Comparison of ENCODE assay signal across 13 mouse cellular contexts in genomic region chr6:98514376-98514775, GRCm38 (mm10).
DNase-seq lines count a peak whose midpoint lies in the region; ATAC-seq and TF ChIP-seq lines count a peak whose summit lies in the region.
"Had no signal": no experiment of that assay in that cellular context is flagged by ENCODE, and none has a peak within 500 bp of the region (broad histone marks: within the 10 kb centered on the region; RNA-seq: fewer than 3 reads in every experiment).

No protein-coding gene starts in this region.

- no peaks in the 10 kb centered on the region for H3K36me3 ChIP-seq in lung, postnatal 0 days (ENCODE audit: insufficient read depth, low read length)
- no peaks in the 10 kb centered on the region for H3K36me3 ChIP-seq in midbrain, embryonic 16.5 days (ENCODE audit: control insufficient read depth, insufficient read depth, low read length)
- H3K36me3 ChIP-seq: embryonic facial prominence, embryonic 12.5 days; forebrain, embryonic 10.5 days had no signal

- H3K9ac ChIP-seq in lung, postnatal 0 days (replicated peaks; ENCODE audit: low read depth): no peak overlapping the region
- H3K9ac ChIP-seq in midbrain, embryonic 16.5 days (ENCODE audit: low read depth, low read length): no peak overlapping the region
- H3K9ac ChIP-seq: embryonic facial prominence, embryonic 12.5 days had no signal

- no peak overlapping the region for H3K27ac ChIP-seq in lung, postnatal 0 days (ENCODE audit: low read length)
- H3K27ac ChIP-seq in midbrain, embryonic 16.5 days (ENCODE audit: low read length): no peak overlapping the region
- H3K27ac ChIP-seq: embryonic facial prominence, embryonic 12.5 days; forebrain, embryonic 10.5 days; kidney, postnatal 0 days had no signal

- no peaks in the 10 kb centered on the region for H3K27me3 ChIP-seq in lung, postnatal 0 days (replicated peaks; ENCODE audit: insufficient read depth, low read length)
- H3K27me3 ChIP-seq in midbrain, embryonic 16.5 days (ENCODE audit: control insufficient read depth, insufficient read depth, low read depth, low read length): no peaks in the 10 kb centered on the region
- H3K27me3 ChIP-seq: CH12.LX; embryonic facial prominence, embryonic 12.5 days had no signal

- H3K9me3 ChIP-seq in lung, postnatal 0 days (ENCODE audit: low read length): no peaks in the 10 kb centered on the region
- H3K9me3 ChIP-seq in midbrain, embryonic 16.5 days (replicated peaks; ENCODE audit: control insufficient read depth, low read length, poor library complexity, severe bottlenecking): no peaks in the 10 kb centered on the region
- H3K9me3 ChIP-seq: embryonic facial prominence, embryonic 12.5 days; forebrain, embryonic 10.5 days had no signal

- no peak for TF ChIP-seq EP300 in lung, postnatal 0 days (IDR thresholded peaks at IDR 0.05)

- ATAC-seq in lung, postnatal 0 days: peak; percentile 26; the same call in 1 of the 2 replicates
- ATAC-seq in midbrain, embryonic 16.5 days: no peak

- no peaks in the 10 kb centered on the region for H3K4me1 ChIP-seq in lung, postnatal 0 days (ENCODE audit: insufficient read depth, low read depth, low read length)
- H3K4me1 ChIP-seq in midbrain, embryonic 16.5 days (ENCODE audit: control insufficient read depth, insufficient read depth, low read length): no peaks in the 10 kb centered on the region; the same call in 1 of the 2 replicates

- DNase-seq in layer of hippocampus, adult 18-20 months (ENCODE audit: low spot score in 2 of 2): peak; percentile 53 to 78
- no peak for DNase-seq in layer of hippocampus, postnatal 14 days (ENCODE audit: low spot score in 2 of 2)
- peak; percentile 46 to 69 for DNase-seq in frontal cortex, postnatal 36 days (ENCODE audit: low spot score in 2 of 2)
- peak; percentile 25 for DNase-seq in layer of hippocampus, adult 9-10 months (ENCODE audit: low spot score)
- DNase-seq in lung, postnatal 0 days (ENCODE audit: low spot score): peak; percentile 11
- no peak for DNase-seq in spleen, postnatal 10 days (ENCODE audit: low spot score in 2 of 2)
- DNase-seq: gastrocnemius, postnatal 14 days; heart, postnatal 10 days had no signal

- no peak overlapping the region for H3K4me3 ChIP-seq in lung, postnatal 0 days (ENCODE audit: low read depth, low read length)
- H3K4me3 ChIP-seq in midbrain, embryonic 16.5 days (ENCODE audit: low read depth, low read length): no peak overlapping the region
- H3K4me3 ChIP-seq: embryonic facial prominence, embryonic 12.5 days; forebrain, embryonic 10.5 days had no signal

- 32% methylated on average over 7 of the region's 7 CpGs for WGBS in lung, postnatal 0 days
- 93% methylated on average over 7 of the region's 7 CpGs for WGBS in midbrain, embryonic 16.5 days

- TF ChIP-seq CTCF in lung, postnatal 0 days (IDR thresholded peaks at IDR 0.05): no peak

- H3K4me2 ChIP-seq in lung, postnatal 0 days (replicated peaks; ENCODE audit: low read depth, low read length): 0 out of 2 replicates have a peak overlapping the region, but pooled peaks have one; percentile 8
- H3K4me2 ChIP-seq in midbrain, embryonic 16.5 days (ENCODE audit: low read length): no peak overlapping the region
- H3K4me2 ChIP-seq: embryonic facial prominence, embryonic 12.5 days had no signal

Comparison
In these comparisons a context has a peak if more than half of its experiments do, and no peak if none do; other contexts are left out.
1. DNase-seq: peak in layer of hippocampus, adult 18-20 months (2 of 2), frontal cortex, postnatal 36 days (2 of 2), layer of hippocampus, adult 9-10 months (single experiment) and lung, postnatal 0 days (single experiment); none in layer of hippocampus, postnatal 14 days (0 of 2) and spleen, postnatal 10 days (0 of 2).